8 mouse cellular contexts compared by ENCODE assay signal in the genomic region with DNA sequence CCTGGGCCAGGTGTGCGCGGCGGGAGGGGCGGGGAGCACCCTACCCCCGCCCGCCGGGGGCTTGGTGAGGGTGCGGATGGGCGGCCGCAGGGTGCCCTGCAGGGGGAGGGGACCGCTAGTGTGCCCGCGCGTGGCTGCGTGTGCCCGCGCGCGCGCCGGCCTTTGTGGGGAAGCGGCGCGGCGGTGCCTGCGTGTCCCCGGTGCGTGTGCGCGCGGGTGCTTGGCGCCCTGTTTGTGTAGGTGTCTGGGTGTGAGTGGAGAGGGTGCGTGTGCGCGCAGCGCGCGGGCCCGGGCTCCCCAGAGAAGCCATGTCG. TPM values are rescaled to one million over a fixed set of nuclear protein-coding genes. Genes with fewer than 3 reads are reported as not detected.
DNase-seq lines count a peak whose midpoint lies in the region; ATAC-seq and TF ChIP-seq lines count a peak whose summit lies in the region.

No protein-coding gene starts in this region.

- ATAC-seq in kidney, postnatal 0 days (replicated peaks; ENCODE audit: low FRiP score, low read depth), result no peak
- ATAC-seq in forebrain, embryonic 16.5 days, result peak; percentile 2; the same call in 1 of the 2 replicates
- no peak for ATAC-seq in neural tube, embryonic 11.5 days (ENCODE audit: insufficient read depth, low FRiP score, low TSS enrichment)

- peak overlapping the region; percentile 86 for H3K9ac ChIP-seq in kidney, postnatal 0 days (ENCODE audit: low read depth, low read length)
- H3K9ac ChIP-seq in forebrain, embryonic 16.5 days (replicated peaks; ENCODE audit: low read depth, low read length), result peak overlapping the region; percentile 99
- H3K9ac ChIP-seq in neural tube, embryonic 11.5 days (ENCODE audit: low read length), result peak overlapping the region; percentile 88

- H3K4me2 ChIP-seq in kidney, postnatal 0 days (ENCODE audit: low read length), result peak overlapping the region; percentile 81
- peak overlapping the region; percentile 69 for H3K4me2 ChIP-seq in forebrain, embryonic 16.5 days (ENCODE audit: low read length)
- H3K4me2 ChIP-seq in neural tube, embryonic 11.5 days (ENCODE audit: low read depth), result peak overlapping the region; percentile 95

- intact Hi-C loops in left cerebral cortex, postnatal 36 days (cut with DNase I), result loop anchor here (2.0 to 5.0 kb wide), 2 partner anchors 16 to 96 kb away; a partner anchor contains a TSS

- H3K36me3 ChIP-seq in kidney, postnatal 0 days (ENCODE audit: insufficient read depth, low read length), result no peaks in the 10 kb centered on the region
- no peaks in the 10 kb centered on the region for H3K36me3 ChIP-seq in forebrain, embryonic 16.5 days (ENCODE audit: control insufficient read depth, insufficient read depth)
- H3K36me3 ChIP-seq in neural tube, embryonic 11.5 days (ENCODE audit: control insufficient read depth, insufficient read depth, low read length), result no peaks in the 10 kb centered on the region

- H3K27ac ChIP-seq in kidney, postnatal 0 days, result peak overlapping the region; percentile 91; the same call in 1 of the 2 replicates
- no peak overlapping the region for H3K27ac ChIP-seq in brown adipose tissue, adult 24 weeks (replicated peaks; ENCODE audit: low read depth, low read length)
- peak overlapping the region; percentile 99 for H3K27ac ChIP-seq in forebrain, embryonic 16.5 days (ENCODE audit: low read length)
- H3K27ac ChIP-seq in neural tube, embryonic 11.5 days (ENCODE audit: low read depth, low read length), result peak overlapping the region; percentile 95

- H3K4me3 ChIP-seq in kidney, postnatal 0 days (replicated peaks; ENCODE audit: low read depth, low read length), result peak overlapping the region; percentile 69
- peak overlapping the region; percentile 56 for H3K4me3 ChIP-seq in brown adipose tissue, adult 24 weeks (ENCODE audit: insufficient read depth, low read depth, low read length)
- peak overlapping the region; percentile 96 for H3K4me3 ChIP-seq in forebrain, embryonic 16.5 days (replicated peaks; ENCODE audit: low read length)
- H3K4me3 ChIP-seq in neural tube, embryonic 11.5 days (ENCODE audit: low read depth, low read length), result peak overlapping the region; percentile 94

- no peaks in the 10 kb centered on the region for H3K9me3 ChIP-seq in kidney, postnatal 0 days (replicated peaks; ENCODE audit: low read length)
- H3K9me3 ChIP-seq in forebrain, embryonic 16.5 days (ENCODE audit: control insufficient read depth, low read length), result no peaks in the 10 kb centered on the region
- no peaks in the 10 kb centered on the region for H3K9me3 ChIP-seq in neural tube, embryonic 11.5 days (ENCODE audit: control insufficient read depth, low read length)

- TF ChIP-seq CTCF in kidney, postnatal 0 days (IDR thresholded peaks at IDR 0.05; ENCODE audit: low read depth), result no peak

- no peaks in the 10 kb centered on the region; the same call in 1 of the 2 replicates for H3K27me3 ChIP-seq in kidney, postnatal 0 days (ENCODE audit: insufficient read depth, low read length)
- no peaks in the 10 kb centered on the region for H3K27me3 ChIP-seq in forebrain, embryonic 16.5 days (replicated peaks; ENCODE audit: control insufficient read depth, insufficient read depth, low read length)
- H3K27me3 ChIP-seq in neural tube, embryonic 11.5 days (ENCODE audit: control insufficient read depth, insufficient read depth, low read length), result no peaks in the 10 kb centered on the region; the same call in 1 of the 2 replicates

- peaks cover 26% of the 10 kb centered on the region for H3K4me1 ChIP-seq in kidney, postnatal 0 days (replicated peaks; ENCODE audit: insufficient read depth, low read length)
- no peaks in the 10 kb centered on the region for H3K4me1 ChIP-seq in brown adipose tissue, adult 24 weeks (ENCODE audit: control insufficient read depth, insufficient read depth, insufficient read length, low read length)
- peaks cover 54% of the 10 kb centered on the region for H3K4me1 ChIP-seq in forebrain, embryonic 16.5 days (replicated peaks; ENCODE audit: control insufficient read depth, insufficient read depth, low read length)
- H3K4me1 ChIP-seq in neural tube, embryonic 11.5 days (ENCODE audit: control insufficient read depth, insufficient read depth, low read length), result peaks cover 22% of the 10 kb centered on the region

- under 1% methylated on average over 36 of the region's 40 CpGs for WGBS in kidney, postnatal 0 days
- 0% methylated on average over 31 of the region's 40 CpGs for WGBS in forebrain, embryonic 16.5 days
- WGBS in neural tube, embryonic 11.5 days, result 0% methylated on average over 17 of the region's 40 CpGs

- peak; percentile 21 for DNase-seq in kidney, postnatal 0 days (ENCODE audit: low spot score)
- no peak for DNase-seq in kidney, postnatal 14 days
- peak; percentile 76 to 82 for DNase-seq in left cerebral cortex, postnatal 36 days (ENCODE audit: low spot score in 2 of 2)
- peak; percentile 57 for DNase-seq in neural tube, embryonic 11.5 days (ENCODE audit: low spot score)
- DNase-seq in gastrocnemius, adult 8-10 months (ENCODE audit: low spot score in 2 of 2), result no peak
- no peak for DNase-seq in yolk sac, embryonic 10.5 days (ENCODE audit: low spot score)

RNA-seq across cellular contexts. Expression of a gene that starts 1.0 kb away (rescaled TPM):
- polyA plus RNA-seq in kidney, postnatal 0 days (2015; fragmentation: Nextera tagmentation; extraction: Ambion mirVana), result 11.5 and 14.4 TPM in 2 replicates
- 1.5 and 1.6 TPM in 2 replicates for polyA plus RNA-seq in brown adipose tissue, adult 24 weeks (2012; ENCODE audit: insufficient read depth, insufficient read length, missing spikeins)
- 57.4 and 60.4 TPM in 2 replicates for polyA plus RNA-seq in forebrain, embryonic 16.5 days (2015; fragmentation: Nextera tagmentation; extraction: Ambion mirVana)
- 100 to 1,000 TPM; 422 to 433 TPM for total RNA-seq in left cerebral cortex, postnatal 36 days (2021)
- polyA plus RNA-seq in neural tube, embryonic 11.5 days (2014; fragmentation: Nextera tagmentation; extraction: Ambion mirVana), result 20.6 and 21.6 TPM in 2 replicates
- 10 to 100 TPM in 2 of 4 experiments, 1 to 10 TPM in 2; 9.8 to 17.5 (median 12.5) TPM for total RNA-seq in gastrocnemius, adult 8-10 months (2022)

RNA-seq across cellular contexts. Expression of a gene that starts 54.1 kb away (rescaled TPM):
- polyA plus RNA-seq in kidney, postnatal 0 days (2015; fragmentation: Nextera tagmentation; extraction: Ambion mirVana), result 0.46 and 0.47 TPM in 2 replicates
- 0.79 and 0.99 TPM in 2 replicates for polyA plus RNA-seq in brown adipose tissue, adult 24 weeks (2012; ENCODE audit: insufficient read depth, insufficient read length, missing spikeins)
- polyA plus RNA-seq in forebrain, embryonic 16.5 days (2015; fragmentation: Nextera tagmentation; extraction: Ambion mirVana), result 0.63 and 1.3 TPM in 2 replicates
- total RNA-seq in left cerebral cortex, postnatal 36 days (2021), result under 1 TPM; 0.25 to 0.54 TPM
- polyA plus RNA-seq in neural tube, embryonic 11.5 days (2014; fragmentation: Nextera tagmentation; extraction: Ambion mirVana), result 0.44 and 0.57 TPM in 2 replicates
- total RNA-seq in gastrocnemius, adult 8-10 months (2022), result under 1 TPM; 0.24 to 0.94 (median 0.58) TPM

RNA-seq across cellular contexts. Expression of a gene that starts 54.4 kb away (rescaled TPM):
- 23.0 and 27.8 TPM in 2 replicates for polyA plus RNA-seq in kidney, postnatal 0 days (2015; fragmentation: Nextera tagmentation; extraction: Ambion mirVana)
- 3.3 and 3.8 TPM in 2 replicates for polyA plus RNA-seq in brown adipose tissue, adult 24 weeks (2012; ENCODE audit: insufficient read depth, insufficient read length, missing spikeins)
- 14.8 and 19.5 TPM in 2 replicates for polyA plus RNA-seq in forebrain, embryonic 16.5 days (2015; fragmentation: Nextera tagmentation; extraction: Ambion mirVana)
- total RNA-seq in left cerebral cortex, postnatal 36 days (2021), result under 1 TPM; 0.39 to 0.48 TPM
- 78.4 and 84.2 TPM in 2 replicates for polyA plus RNA-seq in neural tube, embryonic 11.5 days (2014; fragmentation: Nextera tagmentation; extraction: Ambion mirVana)
- total RNA-seq in gastrocnemius, adult 8-10 months (2022), result under 1 TPM; 0.31 to 0.56 (median 0.41) TPM

Comparison
In these comparisons a context has a peak if more than half of its experiments do, and no peak if none do; other contexts are left out.
1. DNase-seq: peak in kidney, postnatal 0 days (single experiment), left cerebral cortex, postnatal 36 days (2 of 2) and neural tube, embryonic 11.5 days (single experiment); none in kidney, postnatal 14 days (single experiment), gastrocnemius, adult 8-10 months (0 of 2) and yolk sac, embryonic 10.5 days (single experiment).
2. Peak in every context shown above with its lines, with median percentiles within 50 percentile points of each other: H3K4me2 ChIP-seq, H3K4me3 ChIP-seq and H3K9ac ChIP-seq.